Mouse (Mus musculus) heart, postnatal 4 days (tissue): ENCODE results near the gene Slc4a7. TPM values are rescaled to one million over a fixed set of nuclear protein-coding genes. Genes with fewer than 3 reads are reported as not detected.

ENCODE experiments used
- DNase-seq: peaks from one replicate; pipeline ENCODE4 v3.0.0; 2021
- total RNA-seq, 2 experiments: library from RNA; stranded (reverse); gene quantifications; 2 replicates each; pipeline ENCODE4 v1.2.3; 2021

Gene Slc4a7
- total RNA-seq: 10 to 100 TPM; 23.3 to 26.4 TPM

- DNase-seq: no peak
Measured at GRCm38 (mm10) chr14:14701710-14702329, at the start of gene Slc4a7. Slc4a7 (plus strand) TSS chr14:14702279.

- DNase-seq: no peak
Measured at GRCm38 (mm10) chr14:14670597-14670996, 31.5 kb upstream of the Slc4a7 start.

GRCm38 (mm10) chr14:14681611-14682010 is 20.5 kb upstream of the Slc4a7 start:
- no peak for DNase-seq

- DNase-seq: no peak
Measured at GRCm38 (mm10) chr14:14684771-14685170, 17.3 kb upstream of the Slc4a7 start.

GRCm38 (mm10) chr14:14686101-14686551 is 16.0 kb upstream of the Slc4a7 start:
- no peak for DNase-seq

- no peak for DNase-seq
Measured at GRCm38 (mm10) chr14:14687258-14687890, 14.7 kb upstream of the Slc4a7 start.

GRCm38 (mm10) chr14:14702399-14703345 is 593 bp downstream of the Slc4a7 start:
- DNase-seq: peak; percentile 96

GRCm38 (mm10) chr14:14703346-14703871 is 1.3 kb downstream of the Slc4a7 start:
- peak; percentile 70 for DNase-seq

GRCm38 (mm10) chr14:14704651-14705050 is 2.6 kb downstream of the Slc4a7 start:
- no peak for DNase-seq

GRCm38 (mm10) chr14:14705126-14705525 is 3.0 kb downstream of the Slc4a7 start:
- DNase-seq: no peak

GRCm38 (mm10) chr14:14706381-14706780 is 4.3 kb downstream of the Slc4a7 start:
- DNase-seq: no peak

- DNase-seq: no peak
Measured at GRCm38 (mm10) chr14:14707061-14707460, 5.0 kb downstream of the Slc4a7 start.

GRCm38 (mm10) chr14:14709021-14709420 is 6.9 kb downstream of the Slc4a7 start:
- DNase-seq: no peak

GRCm38 (mm10) chr14:14714130-14714529 is 12.1 kb downstream of the Slc4a7 start:
- DNase-seq: peak; percentile 14

- DNase-seq: no peak
Measured at GRCm38 (mm10) chr14:14715794-14716193, 13.7 kb downstream of the Slc4a7 start.

GRCm38 (mm10) chr14:14716843-14717242 is 14.8 kb downstream of the Slc4a7 start:
- no peak for DNase-seq

GRCm38 (mm10) chr14:14718556-14718955 is 16.5 kb downstream of the Slc4a7 start:
- DNase-seq: no peak

- no peak for DNase-seq
Measured at GRCm38 (mm10) chr14:14781169-14781568, 79.1 kb downstream of the Slc4a7 start.

GRCm38 (mm10) chr14:14784223-14784622 is 82.1 kb downstream of the Slc4a7 start:
- no peak for DNase-seq

GRCm38 (mm10) chr14:14786979-14787378 is 84.9 kb downstream of the Slc4a7 start:
- DNase-seq: no peak

GRCm38 (mm10) chr14:14789840-14790470 is 87.9 kb downstream of the Slc4a7 start:
- no peak for DNase-seq

GRCm38 (mm10) chr14:14799861-14800260 is 97.8 kb downstream of the Slc4a7 start:
- DNase-seq: no peak
